ENCODE assay signal across 8 mouse cellular contexts in the genomic region with DNA sequence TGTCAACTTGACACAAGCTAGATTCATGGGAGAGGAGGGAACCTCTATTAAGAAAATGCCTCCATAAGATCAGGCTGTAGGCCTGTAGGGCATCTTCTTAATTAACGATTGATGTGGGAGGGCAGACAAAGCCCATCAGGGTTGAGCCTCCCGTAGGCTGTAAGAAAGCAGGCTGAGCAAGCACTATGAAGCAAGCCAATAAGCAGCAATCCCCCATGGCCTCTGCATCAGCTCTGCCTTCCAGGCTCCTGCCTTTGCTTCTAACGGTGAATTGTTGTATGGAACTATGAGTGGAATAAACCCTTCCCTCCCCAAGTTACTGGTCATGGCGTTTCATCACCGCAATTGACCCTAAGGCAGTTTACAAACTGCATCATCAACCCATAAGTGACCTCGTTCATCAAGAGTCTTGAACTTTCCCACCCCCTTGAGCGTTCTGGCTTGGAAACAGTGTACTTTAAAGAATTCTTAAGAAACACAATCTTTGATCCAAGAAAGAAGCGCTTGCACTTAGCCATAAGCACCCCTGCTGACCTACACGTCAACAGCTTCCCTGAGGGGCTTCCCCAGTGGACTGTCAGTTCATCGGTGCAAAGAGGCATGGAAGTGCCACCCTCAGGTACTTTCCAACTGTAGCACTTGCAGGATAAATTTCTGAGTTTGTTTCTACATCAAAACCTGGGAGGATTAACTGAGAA. TPM values are rescaled to one million over a fixed set of nuclear protein-coding genes. Genes with fewer than 3 reads are reported as not detected.
DNase-seq lines count a peak whose midpoint lies in the region; ATAC-seq lines count a peak whose summit lies in the region.

No protein-coding gene starts in this region.

- no peaks in the 10 kb centered on the region for H3K36me3 ChIP-seq in megakaryocyte, embryonic 14.5 days (replicated peaks; ENCODE audit: low read length)
- H3K36me3 ChIP-seq in embryonic facial prominence, embryonic 14.5 days (ENCODE audit: control insufficient read depth, insufficient read depth, low read length): no peaks in the 10 kb centered on the region
- no peaks in the 10 kb centered on the region for H3K36me3 ChIP-seq in midbrain, embryonic 16.5 days (ENCODE audit: control insufficient read depth, insufficient read depth, low read length)

- DNase-seq in embryonic facial prominence, embryonic 14.5 days (ENCODE audit: low spot score): no peak
- peak; percentile 36 to 49 for DNase-seq in kidney, postnatal 4 days
- DNase-seq in cerebellum, adult 8-10 months: no peak
- no peak for DNase-seq in urinary bladder, postnatal 4 days (ENCODE audit: low spot score in 2 of 2)

- H3K27me3 ChIP-seq in megakaryocyte, embryonic 14.5 days (replicated peaks): no peaks in the 10 kb centered on the region
- no peaks in the 10 kb centered on the region for H3K27me3 ChIP-seq in embryonic facial prominence, embryonic 14.5 days (replicated peaks; ENCODE audit: control insufficient read depth, insufficient read depth, low read length)
- no peaks in the 10 kb centered on the region for H3K27me3 ChIP-seq in midbrain, embryonic 16.5 days (ENCODE audit: control insufficient read depth, insufficient read depth, low read depth, low read length)

- peak overlapping the region; percentile 94 for H3K27ac ChIP-seq in embryonic facial prominence, embryonic 14.5 days (replicated peaks; ENCODE audit: low read depth, low read length)
- H3K27ac ChIP-seq in midbrain, embryonic 16.5 days (ENCODE audit: low read length): peak overlapping the region; percentile 94

- H3K9ac ChIP-seq in embryonic facial prominence, embryonic 14.5 days (ENCODE audit: low read depth, low read length): peak overlapping the region; percentile 77
- H3K9ac ChIP-seq in midbrain, embryonic 16.5 days (ENCODE audit: low read depth, low read length): peak overlapping the region; percentile 98

- peaks cover 5% of the 10 kb centered on the region; the same call in 1 of the 2 replicates for H3K9me3 ChIP-seq in megakaryocyte, embryonic 14.5 days
- no peaks in the 10 kb centered on the region for H3K9me3 ChIP-seq in embryonic facial prominence, embryonic 14.5 days (ENCODE audit: control insufficient read depth, low read length)
- H3K9me3 ChIP-seq in midbrain, embryonic 16.5 days (replicated peaks; ENCODE audit: control insufficient read depth, low read length, poor library complexity, severe bottlenecking): no peaks in the 10 kb centered on the region

- WGBS in embryonic facial prominence, embryonic 14.5 days: 16% methylated on average over 10 of the region's 10 CpGs
- WGBS in midbrain, embryonic 16.5 days: 12% methylated on average over 10 of the region's 10 CpGs

- no peak for ATAC-seq in megakaryocyte, adult 5-6 weeks (ENCODE audit: poor library complexity, severe bottlenecking)
- no peak for ATAC-seq in embryonic facial prominence, embryonic 14.5 days (ENCODE audit: low read depth)
- peak; percentile 37 for ATAC-seq in midbrain, embryonic 16.5 days
- ATAC-seq in erythroid progenitor cell, adult 5-6 weeks (replicated peaks; ENCODE audit: low FRiP score, poor library complexity, severe bottlenecking): no peak

- peak overlapping the region; percentile 72 for H3K4me2 ChIP-seq in embryonic facial prominence, embryonic 14.5 days (ENCODE audit: low read depth, low read length)
- H3K4me2 ChIP-seq in midbrain, embryonic 16.5 days (ENCODE audit: low read length): peak overlapping the region; percentile 58

- peak overlapping the region; percentile 95 for H3K4me3 ChIP-seq in megakaryocyte, embryonic 14.5 days (replicated peaks)
- peak overlapping the region; percentile 66 for H3K4me3 ChIP-seq in embryonic facial prominence, embryonic 14.5 days (ENCODE audit: low read depth, low read length)
- peak overlapping the region; percentile 77 for H3K4me3 ChIP-seq in midbrain, embryonic 16.5 days (ENCODE audit: low read depth, low read length)

- peaks cover 36% of the 10 kb centered on the region for H3K4me1 ChIP-seq in megakaryocyte, embryonic 14.5 days
- H3K4me1 ChIP-seq in embryonic facial prominence, embryonic 14.5 days (ENCODE audit: control insufficient read depth, insufficient read depth, low read length): peaks cover 8% of the 10 kb centered on the region
- peaks cover 12% of the 10 kb centered on the region for H3K4me1 ChIP-seq in midbrain, embryonic 16.5 days (ENCODE audit: control insufficient read depth, insufficient read depth, low read length)

RNA-seq across cellular contexts. Expression of gene Elovl5, which starts 7.4 kb away (rescaled TPM):
- 2.0 TPM in 1 of 2 replicates, not detected in the other for polyA plus RNA-seq in megakaryocyte, embryonic 14.5 days (2012; ENCODE audit: insufficient read depth, low replicate concordance)
- 45.0 and 49.3 TPM in 2 replicates for total RNA-seq in megakaryocyte, adult 5-6 weeks (2015)
- total RNA-seq in megakaryocyte, adult 5-6 weeks (2017): 52.0 and 52.8 TPM in 2 replicates
- 73.0 and 74.2 TPM in 2 replicates for polyA plus RNA-seq in embryonic facial prominence, embryonic 14.5 days (2014; fragmentation: Nextera tagmentation; extraction: Ambion mirVana)
- 66.4 and 67.4 TPM in 2 replicates for polyA plus RNA-seq in midbrain, embryonic 16.5 days (2015; fragmentation: Nextera tagmentation; extraction: Ambion mirVana)
- total RNA-seq in erythroid progenitor cell, adult 5-6 weeks (2015; ENCODE audit: low replicate concordance): 10.5 and 16.2 TPM in 2 replicates
- 10.4 and 10.9 TPM in 2 replicates for total RNA-seq in erythroid progenitor cell, adult 5-6 weeks (2017; ENCODE audit: low replicate concordance)

Comparison
In these comparisons a context has a peak if more than half of its experiments do, and no peak if none do; other contexts are left out.
1. DNase-seq: peak in kidney, postnatal 4 days (2 of 2); none in embryonic facial prominence, embryonic 14.5 days (single experiment), cerebellum, adult 8-10 months (single experiment) and urinary bladder, postnatal 4 days (0 of 2).
2. RNA of gene Elovl5, which starts 7.4 kb away (polyA plus RNA-seq): 73.0 to 74.2 TPM in embryonic facial prominence, embryonic 14.5 days and 66.4 to 67.4 TPM in midbrain, embryonic 16.5 days; 2.0 TPM in megakaryocyte, embryonic 14.5 days; every median in the first group is over 10 times any median in the second.
3. Peak in every context shown above with its lines, with median percentiles within 50 percentile points of each other: H3K4me3 ChIP-seq.